Mouse (Mus musculus): ENCODE results near the gene Pcf11.

DNA sequence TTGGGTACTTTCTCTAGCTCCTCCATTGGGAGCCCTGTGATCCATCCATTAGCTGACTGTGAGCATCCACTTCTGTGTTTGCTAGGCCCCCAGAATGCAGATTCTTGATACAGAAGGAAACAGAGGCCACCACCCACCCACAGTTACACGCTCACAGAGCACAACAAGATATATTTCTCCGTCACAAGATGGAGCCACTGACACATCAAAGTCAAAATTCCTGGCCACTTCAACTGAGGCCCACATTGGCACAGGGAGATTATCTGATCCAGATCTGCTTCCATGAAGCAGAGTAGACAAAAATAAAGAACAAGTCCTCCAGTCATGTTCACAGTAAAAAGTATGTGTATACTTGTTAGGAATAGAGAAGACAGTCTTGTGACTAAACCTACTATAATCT lies 39.6 kb downstream of the Pcf11 start:
- TF ChIP-seq HCFC1 (IDR thresholded peaks at IDR 0.05; ENCODE audit: borderline replicate concordance, insufficient read depth, low read length) (no peak), CHD2 (IDR thresholded peaks at IDR 0.05; ENCODE audit: low read depth, low read length) (no peak), MAFK (IDR thresholded peaks at IDR 0.05; ENCODE audit: insufficient read depth, low read depth, low read length) (no peak)
